In the genomic region with DNA sequence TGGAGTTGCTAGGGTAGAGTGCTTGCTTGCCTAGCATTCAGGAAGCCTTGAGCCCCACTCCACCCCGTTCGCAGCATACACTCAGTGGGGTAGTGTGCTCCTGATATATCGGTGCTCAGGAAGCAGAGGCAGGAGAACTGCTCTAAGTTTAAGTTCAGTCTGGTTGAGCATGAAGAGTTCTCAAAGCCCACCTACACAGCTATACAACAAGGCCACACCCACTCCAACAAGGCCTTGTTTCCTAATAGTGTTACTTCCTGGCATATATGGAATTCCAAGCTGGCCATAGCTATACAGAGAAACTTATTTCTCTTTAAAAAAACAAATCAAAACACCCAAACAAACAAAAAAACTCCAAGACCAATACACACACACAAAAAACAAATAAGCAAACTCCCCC, we compare ENCODE assay signal across 24 mouse cellular contexts.
"Had no signal": no experiment of that assay in that cellular context is flagged by ENCODE, and none has a peak within 500 bp of the region (broad histone marks: within the 10 kb centered on the region; RNA-seq: fewer than 3 reads in every experiment).

No protein-coding gene starts in this region.

- ATAC-seq: forebrain, postnatal 0 days; hindbrain, postnatal 0 days had no signal

- H3K4me3 ChIP-seq: heart, embryonic 13.5 days; heart, embryonic 15.5 days; hindbrain, embryonic 13.5 days; hindbrain, embryonic 15.5 days; kidney, embryonic 15.5 days; limb, embryonic 13.5 days; limb, embryonic 15.5 days had no signal

- H3K4me1 ChIP-seq: heart, embryonic 13.5 days; heart, embryonic 15.5 days; hindbrain, embryonic 13.5 days; hindbrain, embryonic 15.5 days; kidney, embryonic 15.5 days; limb, embryonic 13.5 days; limb, embryonic 15.5 days had no signal

- H3K36me3 ChIP-seq: heart, embryonic 13.5 days; heart, embryonic 15.5 days; hindbrain, embryonic 13.5 days; hindbrain, embryonic 15.5 days; kidney, embryonic 15.5 days; limb, embryonic 13.5 days; limb, embryonic 15.5 days had no signal

- H3K4me2 ChIP-seq: heart, embryonic 11.5 days; heart, embryonic 13.5 days; heart, embryonic 15.5 days; hindbrain, embryonic 13.5 days; hindbrain, embryonic 15.5 days; kidney, embryonic 15.5 days; limb, embryonic 13.5 days; limb, embryonic 15.5 days had no signal

- H3K9me3 ChIP-seq: heart, embryonic 13.5 days; heart, embryonic 15.5 days; hindbrain, embryonic 13.5 days; hindbrain, embryonic 15.5 days; kidney, embryonic 15.5 days; limb, embryonic 15.5 days had no signal

- H3K27me3 ChIP-seq: heart, embryonic 13.5 days; heart, embryonic 15.5 days; hindbrain, embryonic 13.5 days; hindbrain, embryonic 15.5 days; kidney, embryonic 15.5 days; limb, embryonic 13.5 days; limb, embryonic 15.5 days had no signal

- DNase-seq: forebrain, postnatal 0 days; gastrocnemius, postnatal 14 days; gastrocnemius, postnatal 36 days; heart, adult 18-20 months; heart, postnatal 14 days; heart, postnatal 36 days; kidney, adult 11 months; kidney, adult 2 months; kidney, adult 9 months; kidney, postnatal 14 days; kidney, postnatal 36 days; layer of hippocampus, adult 9-11 months; layer of hippocampus, postnatal 36 days; left cerebral cortex, postnatal 4 days had no signal

- H3K27ac ChIP-seq: heart, embryonic 13.5 days; heart, embryonic 15.5 days; hindbrain, embryonic 13.5 days; hindbrain, embryonic 15.5 days; hindbrain, postnatal 0 days; kidney, embryonic 15.5 days; kidney, postnatal 0 days; limb, embryonic 13.5 days; limb, embryonic 15.5 days had no signal

- H3K9ac ChIP-seq: forebrain, postnatal 0 days; heart, embryonic 13.5 days; heart, embryonic 15.5 days; hindbrain, embryonic 13.5 days; hindbrain, embryonic 15.5 days; kidney, embryonic 15.5 days; limb, embryonic 13.5 days; limb, embryonic 15.5 days had no signal
